Mouse (Mus musculus): ENCODE measurements around the gene Vmn1r21.
"Not testable (repeated sequence)": the region's sequence is repeated elsewhere in the genome, so short reads cannot be mapped to it uniquely, and the experiment has no call there.

Vmn1r21 gene

DNA sequence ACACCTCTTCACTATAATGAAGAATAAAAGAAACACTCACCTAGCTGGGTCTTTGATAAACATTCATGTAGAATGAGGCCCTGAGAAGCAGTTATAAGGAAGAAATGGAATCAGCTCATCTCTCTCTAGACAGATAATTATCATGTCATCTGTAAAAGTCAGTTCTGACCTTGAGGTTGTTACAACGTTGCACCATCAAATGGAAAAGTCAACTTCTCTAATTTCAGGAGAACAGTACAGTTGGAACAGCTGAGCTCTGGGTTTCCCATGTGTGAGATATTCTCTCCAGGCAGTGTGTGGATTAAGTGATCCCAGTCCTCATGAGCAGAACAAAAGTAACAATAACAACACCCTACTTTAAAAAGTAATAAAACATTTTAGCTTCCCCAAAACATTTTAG is at the start of gene Vmn1r21:
TSS of gene Vmn1r21 (minus strand) at position 58 of the 400 bp plus-strand sequence.
- DNase-seq (ENCODE audit: extremely low read depth, low read depth): no peak

DNA sequence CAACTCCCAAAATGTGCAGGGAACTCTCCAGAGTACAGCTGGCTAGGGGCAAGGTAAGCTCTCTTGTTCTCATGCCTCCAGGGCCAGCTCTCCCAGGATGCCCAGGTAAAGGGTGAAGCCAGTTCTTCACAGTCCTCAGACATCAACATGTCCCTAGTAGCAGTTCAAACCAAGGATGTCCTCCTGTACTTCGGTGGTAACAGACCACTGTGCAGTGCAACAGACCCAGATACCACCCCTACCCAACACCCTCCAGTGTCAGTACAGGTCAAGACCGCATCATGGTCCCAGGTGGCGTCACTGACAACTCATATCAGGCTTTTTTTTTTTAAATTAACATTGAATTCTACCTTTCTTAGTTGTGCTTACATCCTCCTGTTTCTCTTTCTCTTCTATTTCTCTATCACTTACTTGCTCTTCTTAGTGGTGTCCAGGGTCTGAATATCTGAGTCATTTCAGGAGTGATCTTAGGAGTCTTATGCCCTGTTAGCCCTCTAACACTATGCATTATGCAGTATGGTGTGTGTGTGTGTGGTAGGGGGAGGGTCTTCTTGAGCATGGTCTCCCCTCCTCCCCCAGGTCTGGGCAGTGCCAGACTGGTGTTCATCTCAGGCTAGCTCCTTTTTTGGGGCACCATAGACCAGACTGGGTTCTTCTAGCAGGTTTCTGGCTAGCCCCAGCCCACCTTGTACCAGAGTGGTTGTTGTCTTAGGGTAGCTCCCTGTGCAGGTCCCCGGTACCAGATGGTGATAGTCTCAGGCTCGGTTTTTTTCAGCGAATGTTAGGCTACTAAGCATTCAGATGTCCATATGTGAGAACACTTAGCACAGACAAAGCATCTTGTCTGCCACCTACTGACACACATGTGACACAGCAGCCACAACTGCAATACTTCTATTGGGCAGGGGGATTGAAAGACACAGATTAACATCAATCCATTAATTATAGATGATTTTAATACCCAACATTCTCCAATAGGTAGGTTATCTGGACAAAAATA is 9.2 kb upstream of the Vmn1r21 start:
- peak; percentile 49 for DNase-seq (ENCODE audit: extremely low read depth, low read depth)

GRCm38 (mm10) chr6:57851177-57851576 is 1.0 kb upstream of the Vmn1r21 start:
- DNase-seq (ENCODE audit: extremely low read depth, low read depth): not testable (repeated sequence)

DNA sequence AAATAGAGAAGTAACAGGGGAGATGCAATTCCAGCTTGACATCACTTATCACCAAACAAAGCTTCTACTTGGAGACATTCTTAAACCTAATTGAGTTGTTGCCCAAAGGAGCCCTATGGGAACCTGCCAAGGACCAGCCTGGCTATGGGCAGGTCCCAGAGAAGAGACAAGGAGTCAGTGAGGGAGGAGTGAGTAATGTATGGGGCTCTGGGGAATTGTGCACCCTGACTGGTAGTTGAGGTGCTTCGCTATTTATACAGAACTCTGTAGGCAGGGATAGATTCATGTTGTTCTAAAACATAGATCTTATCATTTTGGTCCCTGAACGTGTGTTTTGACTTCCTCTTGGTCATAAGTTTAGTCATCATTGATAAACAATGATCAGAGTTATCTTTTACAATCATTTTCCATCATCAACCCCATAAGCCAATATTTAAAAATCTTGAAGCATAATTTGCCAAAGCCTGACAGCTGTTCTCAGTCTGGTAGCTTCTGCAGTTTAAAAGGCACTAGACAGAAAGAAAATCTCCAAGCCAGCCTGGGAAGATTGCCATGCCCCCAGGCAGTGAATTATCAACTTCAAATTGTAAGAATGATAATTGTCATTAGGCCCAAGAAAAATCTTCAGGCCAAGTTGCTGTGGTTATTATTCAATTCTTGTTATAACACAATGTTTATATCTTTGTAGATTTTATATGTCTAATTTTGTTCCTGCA is 10.3 kb downstream of the Vmn1r21 start:
- no peak for DNase-seq (ENCODE audit: extremely low read depth, low read depth)

GRCm38 (mm10) chr6:57825259-57825715 is 24.9 kb downstream of the Vmn1r21 start:
- DNase-seq (ENCODE audit: extremely low read depth, low read depth): no peak

GRCm38 (mm10) chr6:57824422-57825258 is 25.5 kb downstream of the Vmn1r21 start, which contains the start of gene Vopp1:
TSS of gene Vopp1 (minus strand) at chr6:57825159.
- peak; percentile 59 for DNase-seq (ENCODE audit: extremely low read depth, low read depth)

DNA sequence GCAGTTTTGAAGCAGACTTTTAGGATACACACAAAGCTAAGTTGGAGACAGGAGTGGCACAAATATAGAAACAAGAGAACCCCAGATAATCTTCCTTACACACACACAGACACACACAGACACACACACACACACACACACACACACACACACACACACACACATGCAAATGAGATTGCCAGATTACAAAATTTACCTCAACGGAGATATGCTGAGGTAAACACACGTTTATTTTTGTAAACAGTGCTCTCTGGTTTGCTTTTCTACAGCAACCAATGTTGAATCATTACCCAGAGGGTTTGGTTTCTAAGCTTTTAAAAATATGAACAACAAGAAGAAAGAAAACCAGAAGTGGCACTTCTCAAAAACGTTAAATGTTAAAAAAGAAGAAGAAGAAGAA is 26.7 kb downstream of the Vmn1r21 start:
- DNase-seq (ENCODE audit: extremely low read depth, low read depth): no peak

DNA sequence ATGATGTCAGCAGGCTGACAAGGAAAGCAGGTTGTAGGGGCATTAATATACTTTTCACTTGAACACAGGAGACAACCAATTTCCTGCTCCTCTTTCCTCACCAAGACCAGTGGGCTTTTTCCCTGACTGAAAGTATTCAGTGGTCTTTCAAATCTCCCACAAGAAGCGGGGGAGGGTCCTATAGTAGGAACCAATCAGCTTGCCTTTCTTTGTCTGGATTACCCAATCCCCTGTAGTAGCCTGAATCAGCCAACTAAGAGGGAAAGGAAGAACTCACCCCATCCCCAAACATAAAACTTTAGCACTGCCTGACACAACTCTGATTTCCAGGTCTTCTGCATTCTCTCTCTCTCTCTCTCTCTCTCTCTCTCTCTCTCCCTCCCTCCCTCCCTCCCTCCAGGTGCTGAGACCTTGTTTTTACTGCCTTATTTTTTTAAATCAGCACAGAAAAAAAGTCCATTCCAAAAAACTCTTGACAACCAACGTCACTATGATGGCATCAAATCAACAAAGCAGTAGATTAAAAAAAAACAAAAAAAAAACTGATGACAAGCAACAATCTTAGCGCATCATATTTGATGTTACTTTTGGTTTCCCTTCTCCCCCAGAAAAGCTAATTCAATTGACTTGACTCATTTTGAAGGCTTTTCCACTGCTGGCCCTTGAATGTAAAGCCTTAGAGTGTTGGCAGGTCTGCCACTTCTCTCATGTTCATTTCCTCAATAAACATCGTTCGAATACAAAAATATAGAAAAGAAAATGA is 27.3 kb downstream of the Vmn1r21 start:
- DNase-seq (ENCODE audit: extremely low read depth, low read depth): no peak

DNA sequence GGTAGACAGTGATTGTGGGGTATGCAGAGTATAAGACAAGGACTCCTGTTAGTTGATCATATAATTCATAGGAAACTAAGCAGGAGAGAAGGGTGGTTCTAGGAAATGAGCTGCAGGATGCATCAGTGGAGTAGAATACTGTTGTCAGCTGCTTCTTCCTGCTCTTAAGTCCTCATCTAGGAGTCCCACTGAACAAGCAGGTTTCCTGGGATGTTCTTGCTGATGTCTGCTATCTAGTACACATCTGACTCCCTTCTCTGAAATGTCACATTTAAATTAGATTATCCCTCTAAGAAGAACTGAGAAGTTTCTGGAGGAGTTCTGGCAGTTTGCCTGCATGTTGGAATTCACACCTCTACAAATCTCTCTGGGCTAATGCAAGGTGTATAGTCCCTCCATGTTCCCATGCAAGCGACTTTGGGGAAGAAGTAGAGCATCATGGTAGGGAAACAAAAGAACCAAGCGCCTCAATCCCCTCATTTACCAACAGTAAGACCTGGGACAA is 35.7 kb downstream of the Vmn1r21 start:
- no peak for DNase-seq (ENCODE audit: extremely low read depth, low read depth)

DNA sequence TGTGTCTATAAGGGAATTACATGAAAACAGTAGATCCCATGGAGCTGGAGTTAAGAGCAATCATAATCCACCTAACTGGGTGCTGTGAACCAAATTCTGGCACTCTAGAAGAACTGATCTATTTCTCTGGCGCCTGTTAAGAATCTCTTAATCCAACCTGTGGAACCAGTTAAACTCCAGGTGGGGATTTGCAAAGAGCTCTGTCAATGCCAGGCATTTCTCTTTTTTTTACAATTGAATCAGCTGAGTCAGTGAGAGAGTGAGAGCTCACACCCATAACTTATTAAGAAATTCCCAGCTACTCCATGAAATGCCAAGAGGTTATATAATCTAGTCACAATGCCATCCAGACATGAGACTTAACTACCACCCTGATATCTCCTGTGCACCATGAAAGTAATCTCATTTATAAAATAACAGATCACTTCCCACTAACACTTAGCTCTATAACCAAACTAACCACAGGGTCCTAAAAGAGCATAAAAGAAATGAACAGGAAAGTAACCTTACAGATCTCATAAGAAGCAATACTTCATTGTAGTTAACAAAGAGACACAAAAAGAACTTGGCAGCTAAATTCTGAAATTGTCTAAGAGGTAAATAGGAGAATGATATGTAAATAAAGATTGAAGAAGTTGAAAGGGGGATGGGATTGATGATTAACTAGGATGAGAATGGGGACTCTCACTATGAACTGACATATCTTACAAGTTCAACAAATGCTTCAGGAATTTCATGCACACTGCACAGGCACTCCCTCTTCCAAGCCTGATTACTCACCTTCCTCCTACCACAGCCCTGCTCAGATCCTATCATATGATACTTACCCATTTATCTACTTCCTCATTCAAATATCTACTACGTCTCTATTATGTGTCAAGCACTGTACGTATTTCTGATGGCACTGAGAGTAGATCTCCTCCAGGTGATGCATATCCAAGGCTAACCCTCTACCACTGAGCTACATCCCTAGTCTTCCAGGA is 38.1 kb downstream of the Vmn1r21 start:
- DNase-seq (ENCODE audit: extremely low read depth, low read depth): no peak

DNA sequence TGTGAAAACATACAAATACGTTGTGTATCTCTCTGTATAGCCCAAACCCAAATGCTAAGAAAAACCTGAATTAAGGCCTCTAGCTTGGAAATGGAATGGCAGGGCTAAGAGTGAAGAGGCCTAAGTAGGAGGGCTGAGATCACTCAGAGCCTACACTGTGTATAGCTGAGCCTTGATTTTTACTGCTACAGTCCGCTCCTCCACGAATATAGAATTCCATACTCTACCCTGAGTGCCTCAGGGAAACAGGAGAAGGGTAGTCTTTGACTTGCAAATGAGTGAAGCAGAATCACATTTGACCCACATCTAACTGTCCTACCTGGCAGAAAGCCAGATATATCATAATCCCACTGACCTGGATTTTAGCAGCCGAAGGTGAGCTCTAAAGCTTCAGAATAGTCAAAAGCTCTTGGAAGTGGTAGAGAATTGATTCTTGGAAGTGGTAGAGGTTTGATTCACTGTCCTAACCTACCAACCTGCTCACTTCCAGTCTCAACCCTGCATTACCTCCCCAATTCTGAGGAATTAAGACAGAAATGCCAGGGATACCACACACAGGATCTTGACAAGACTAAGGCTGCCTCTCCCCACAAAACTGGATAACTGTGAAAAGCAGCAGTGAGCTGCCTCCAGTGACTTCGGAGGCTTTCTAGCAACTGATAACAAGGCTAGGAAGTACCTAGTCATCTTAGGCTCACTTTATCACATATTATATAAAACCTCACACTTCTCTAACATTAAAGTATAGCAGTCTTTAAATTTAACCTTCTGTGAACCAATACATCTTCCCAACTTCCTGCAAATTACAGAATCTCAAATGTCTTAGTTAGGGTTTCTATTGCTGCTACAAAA is 44.7 kb downstream of the Vmn1r21 start:
- no peak for DNase-seq (ENCODE audit: extremely low read depth, low read depth)

DNA sequence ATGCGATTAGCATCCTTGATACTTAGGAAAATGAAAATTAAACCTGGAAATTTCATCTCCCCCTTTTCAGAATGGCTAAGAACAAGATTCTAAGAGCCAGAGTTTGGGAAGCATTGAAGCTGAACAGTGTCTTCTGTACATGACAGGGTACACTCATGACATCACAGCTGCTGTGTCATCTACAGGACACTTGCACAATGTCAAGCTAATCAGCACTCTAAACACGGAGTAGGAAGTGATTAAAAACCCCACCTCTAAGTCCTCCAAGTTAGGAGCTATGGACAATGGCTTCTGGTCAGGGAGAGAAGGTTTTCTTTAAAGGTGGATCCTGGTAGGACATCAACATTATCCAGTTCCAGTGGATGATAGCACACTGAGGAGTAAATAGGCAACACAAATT is 47.0 kb downstream of the Vmn1r21 start:
- no peak for DNase-seq (ENCODE audit: extremely low read depth, low read depth)

DNA sequence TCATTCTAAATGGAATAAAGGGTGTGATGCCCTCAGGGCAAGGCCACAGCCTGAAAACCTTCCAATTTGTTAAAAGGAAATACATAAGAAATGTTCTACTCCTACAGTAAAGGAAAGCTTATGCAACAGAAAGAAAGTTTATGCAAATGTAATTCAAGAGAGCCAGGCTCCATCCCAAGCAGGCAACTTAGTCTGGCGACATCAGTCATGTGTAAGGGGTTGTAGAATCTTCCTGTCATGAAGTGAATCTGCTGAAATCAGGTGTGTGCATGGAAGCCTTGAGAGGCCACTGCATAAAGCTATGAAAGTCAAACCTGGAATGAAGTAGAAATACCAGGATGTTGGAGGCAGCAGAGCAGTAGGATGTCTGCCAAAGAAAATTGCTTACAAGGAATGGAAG is 51.2 kb downstream of the Vmn1r21 start:
- no peak for DNase-seq (ENCODE audit: extremely low read depth, low read depth)

GRCm38 (mm10) chr6:57796853-57797423 is 53.2 kb downstream of the Vmn1r21 start:
- no peak for DNase-seq (ENCODE audit: extremely low read depth, low read depth)

DNA sequence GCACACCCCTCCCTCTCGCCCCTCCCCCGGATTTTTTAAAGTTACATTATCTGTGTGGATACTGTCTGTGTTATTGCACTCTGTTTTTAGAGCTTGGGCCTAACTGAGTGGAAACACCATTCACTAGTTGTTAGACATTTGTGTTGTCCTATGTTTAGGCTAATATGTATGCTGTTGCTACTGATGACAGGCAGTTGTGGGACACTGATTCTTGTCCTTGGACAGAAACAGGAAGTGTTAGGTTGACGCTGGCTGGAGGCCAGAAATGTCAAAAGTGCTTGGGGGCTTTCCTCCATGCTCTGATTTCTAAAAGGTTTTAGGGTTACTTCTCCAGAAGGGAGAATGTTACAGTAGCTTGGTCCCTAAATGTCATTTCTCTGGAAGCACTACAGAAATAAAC is 54.3 kb downstream of the Vmn1r21 start:
- DNase-seq (ENCODE audit: extremely low read depth, low read depth): peak; percentile 55
